Mouse (Mus musculus) heart, postnatal 0 days (tissue): ENCODE measurements around the gene Fate1.

Source experiments
- CTCF ChIP-seq: IDR thresholded peaks from 2 replicates; pipeline ENCODE4 v1.5.1; 2016; ENCODE audit warnings: antibody characterized with exemption, control low read depth, low read depth
- EP300 ChIP-seq: IDR thresholded peaks from 2 replicates; pipeline ENCODE4 v1.6.1; 2016; ENCODE audit warnings: antibody characterized with exemption, low read depth

- TF ChIP-seq EP300, result no peak
- no peak for TF ChIP-seq CTCF
Observed at GRCm38 (mm10) chrX:71971325-71971724, 1.5 kb upstream of the Fate1 start.
